Mouse (Mus musculus): ENCODE data around the gene Gm49361.
"Not testable (repeated sequence)": the region's sequence is repeated elsewhere in the genome, so short reads cannot be mapped to it uniquely, and the experiment has no call there.

The Gm49361 gene

DNA sequence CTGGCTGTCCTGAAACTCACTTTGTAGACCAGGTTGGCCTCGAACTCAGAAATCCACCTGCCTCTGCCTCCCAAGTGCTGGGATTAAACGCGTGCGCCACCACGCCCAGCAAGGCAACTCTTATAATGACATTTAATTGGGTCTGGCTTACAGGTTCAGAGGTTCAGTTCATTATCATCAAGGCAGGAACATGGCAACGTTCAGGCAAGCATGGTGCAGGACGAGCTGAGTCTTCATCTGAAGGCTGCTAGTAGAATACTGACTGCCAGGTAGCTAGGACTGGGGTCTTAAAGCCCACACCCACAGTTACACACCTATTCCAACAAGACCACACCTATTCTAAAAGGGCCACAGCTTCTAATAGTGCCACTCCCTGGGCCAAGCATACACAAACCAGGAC is 57.8 kb downstream of the Gm49361 start:
- not testable (repeated sequence) for DNase-seq

- DNase-seq: no peak
Measured at GRCm38 (mm10) chr14:57687441-57687840, 58.5 kb downstream of the Gm49361 start.

- DNase-seq: no peak
Measured at GRCm38 (mm10) chr14:57686647-57687046, 59.3 kb downstream of the Gm49361 start.

GRCm38 (mm10) chr14:57684579-57684978 is 61.3 kb downstream of the Gm49361 start:
- peak; percentile 85 to 87 for DNase-seq

GRCm38 (mm10) chr14:57682751-57683150 is 63.2 kb downstream of the Gm49361 start:
- no peak for DNase-seq

DNA sequence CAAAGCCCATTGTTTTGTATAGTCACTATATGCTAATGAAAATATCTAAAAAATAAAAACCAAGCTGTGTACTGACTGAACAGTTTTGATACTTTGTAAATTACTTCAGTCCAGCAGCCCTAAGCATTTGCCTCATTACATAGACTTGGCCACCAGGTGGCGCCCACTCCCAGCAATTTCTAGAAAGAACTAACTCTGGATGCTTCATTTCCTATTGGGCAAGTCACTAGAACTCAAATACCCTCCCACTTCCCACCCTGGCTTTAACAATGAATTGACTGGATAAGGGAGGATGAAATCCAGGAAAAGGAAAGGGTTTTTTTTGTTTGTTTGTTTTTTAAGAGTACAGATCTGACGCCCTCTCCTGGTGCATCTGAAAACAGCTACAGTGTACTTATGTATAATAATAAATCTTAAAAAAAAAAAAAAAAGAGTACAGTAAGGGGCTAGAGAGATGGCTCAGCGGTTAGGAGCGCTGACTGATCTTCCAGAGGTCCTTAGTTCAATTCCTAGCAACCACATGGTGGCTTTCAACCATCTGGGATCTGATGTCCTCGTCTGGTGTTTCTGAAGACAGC is 65.9 kb downstream of the Gm49361 start:
- DNase-seq: peak; percentile 91 to 92

- DNase-seq: no peak
Measured at GRCm38 (mm10) chr14:57679523-57679922, 66.4 kb downstream of the Gm49361 start.

GRCm38 (mm10) chr14:57675481-57675880 is 70.4 kb downstream of the Gm49361 start:
- DNase-seq: no peak

GRCm38 (mm10) chr14:57665628-57665950 is 80.3 kb downstream of the Gm49361 start:
- no peak for DNase-seq

GRCm38 (mm10) chr14:57664822-57665627 is 80.9 kb downstream of the Gm49361 start, which contains the start of gene Xpo4:
Gene Xpo4 (minus strand): TSS chr14:57665430.
- peak; percentile 86 to 93 for DNase-seq

DNA sequence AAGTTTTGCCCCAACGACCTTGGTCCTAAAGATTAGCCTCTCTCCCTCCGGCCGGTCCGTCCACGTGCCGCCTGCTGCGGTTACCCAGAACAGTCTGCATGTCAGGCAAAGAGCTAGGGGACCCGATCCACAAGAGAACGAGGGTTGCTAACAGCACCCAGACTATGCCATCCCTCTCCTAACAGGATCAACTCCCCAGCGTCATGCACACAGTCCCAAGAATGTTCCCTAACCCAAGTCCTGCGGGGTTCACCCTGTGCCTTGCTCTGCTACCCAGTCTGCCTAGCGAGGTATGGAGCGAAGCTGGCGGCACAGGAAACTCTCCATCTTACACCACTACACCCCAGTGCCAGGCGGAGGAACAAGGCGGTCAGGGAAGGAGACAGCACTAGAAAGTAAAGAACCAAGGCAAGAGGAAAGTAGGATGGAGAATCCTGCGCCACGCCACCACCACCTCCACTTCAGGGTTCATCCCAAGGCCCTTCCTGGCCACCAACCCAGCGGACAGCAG is 81.5 kb downstream of the Gm49361 start:
- DNase-seq: no peak

- DNase-seq: no peak
Measured at GRCm38 (mm10) chr14:57663630-57664029, 82.3 kb downstream of the Gm49361 start.

GRCm38 (mm10) chr14:57658301-57658700 is 87.6 kb downstream of the Gm49361 start:
- no peak for DNase-seq

GRCm38 (mm10) chr14:57657500-57657899 is 88.4 kb downstream of the Gm49361 start:
- no peak for DNase-seq

DNA sequence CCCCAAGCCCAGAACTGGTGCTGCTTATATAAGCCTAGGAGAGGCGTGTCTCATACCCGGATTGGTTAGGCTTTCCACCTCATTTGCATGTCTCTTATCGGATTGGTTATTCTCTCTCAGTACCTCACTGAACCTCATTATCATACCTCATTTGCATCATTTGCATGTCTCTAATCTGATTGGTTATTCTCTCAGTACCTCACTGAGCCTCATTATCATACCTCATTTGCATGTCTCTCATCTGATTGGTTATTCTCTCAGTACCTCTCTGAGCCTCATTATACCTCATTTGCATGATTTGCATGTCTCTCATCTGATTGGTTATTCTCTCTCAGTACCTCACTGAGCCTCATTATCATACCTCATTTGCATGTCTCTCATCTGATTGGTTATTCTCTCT is 89.4 kb downstream of the Gm49361 start:
- DNase-seq: not testable (repeated sequence)

DNA sequence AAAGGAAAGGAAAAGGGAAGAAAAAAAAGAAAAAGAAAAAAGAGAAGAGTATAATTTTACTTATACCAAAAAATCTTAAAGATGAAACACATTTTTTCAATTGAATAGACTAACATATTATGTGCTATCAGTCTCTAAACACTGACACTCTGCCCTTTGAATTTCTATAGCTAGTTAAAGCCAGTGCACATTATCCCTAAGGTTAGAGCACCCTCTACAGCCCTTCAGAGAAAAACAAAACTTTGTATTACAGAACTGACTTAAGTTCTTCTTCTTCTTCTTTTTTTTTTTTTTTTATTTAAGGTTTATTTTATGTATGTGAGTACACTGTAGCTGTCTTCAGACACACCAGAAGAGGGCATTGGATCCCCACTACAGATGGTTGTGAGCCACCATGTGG is 96.4 kb downstream of the Gm49361 start:
- DNase-seq: no peak

- no peak for DNase-seq
Measured at GRCm38 (mm10) chr14:57646155-57646554, 99.7 kb downstream of the Gm49361 start.

DNA sequence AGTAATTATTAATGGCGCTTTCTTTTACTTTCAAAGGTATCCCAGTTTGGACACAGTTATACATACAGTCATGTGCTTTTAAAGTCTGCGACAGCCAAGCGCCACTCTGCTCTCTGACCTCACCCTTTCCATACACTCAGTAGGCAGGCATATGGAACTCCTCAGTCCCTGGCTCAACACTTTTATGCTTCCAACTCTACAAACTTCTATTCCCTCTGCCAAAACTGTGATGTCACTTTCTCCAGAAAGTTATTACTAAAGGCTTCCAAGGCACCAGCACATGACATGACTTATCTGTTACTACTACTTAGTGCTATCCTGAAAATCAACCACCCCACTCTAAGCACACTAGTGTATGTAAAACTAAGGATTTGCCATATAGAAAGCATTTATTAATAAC is 106.8 kb downstream of the Gm49361 start:
- DNase-seq: peak in 1 of 2 experiments; percentile 19

- DNase-seq: no peak
Measured at GRCm38 (mm10) chr14:57634141-57634540, 111.8 kb downstream of the Gm49361 start.

DNA sequence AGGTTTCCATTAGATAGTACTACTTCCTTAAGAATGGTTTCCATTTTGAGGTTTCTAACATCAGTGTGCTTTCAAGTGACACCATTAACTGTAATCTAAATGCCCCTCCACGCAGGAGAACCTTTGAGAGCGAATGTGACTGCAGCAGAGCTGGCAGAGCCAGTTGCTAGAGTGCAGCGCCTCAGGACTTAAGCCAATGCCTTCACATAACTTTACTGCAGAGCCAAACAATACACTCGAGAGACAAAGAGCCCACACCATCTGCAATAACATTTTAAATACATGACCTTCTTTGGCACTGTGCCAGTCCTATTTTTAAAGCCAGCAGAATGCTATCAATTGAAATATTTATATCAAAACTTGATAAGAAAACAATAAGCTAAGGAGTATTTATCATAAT is 116.3 kb downstream of the Gm49361 start:
- no peak for DNase-seq

DNA sequence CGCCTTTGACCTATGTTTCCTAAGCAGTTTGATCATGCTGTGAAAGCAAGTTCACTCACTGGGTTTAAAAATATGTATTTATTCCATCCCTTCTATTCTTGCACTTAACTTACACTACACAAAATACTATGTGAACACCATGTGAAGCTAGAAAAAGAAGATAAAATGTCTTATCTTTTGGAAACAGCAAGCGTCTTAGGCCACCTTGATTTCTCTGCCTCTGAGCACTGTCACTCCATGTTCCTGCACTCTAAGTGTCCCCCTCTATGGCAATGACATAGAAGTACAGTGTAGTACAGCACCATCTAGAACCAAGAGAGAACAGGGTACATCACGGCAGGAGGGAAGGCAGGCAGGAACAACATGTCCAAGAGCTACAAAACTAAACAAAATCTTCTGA is 123.0 kb downstream of the Gm49361 start:
- no peak for DNase-seq

- no peak for DNase-seq
Measured at GRCm38 (mm10) chr14:57621699-57622098, 124.2 kb downstream of the Gm49361 start.

- peak; percentile 44 to 53 for DNase-seq
Measured at GRCm38 (mm10) chr14:57620598-57621236, 125.2 kb downstream of the Gm49361 start.

GRCm38 (mm10) chr14:57619487-57619886 is 126.4 kb downstream of the Gm49361 start:
- DNase-seq: peak; percentile 11 to 37
